ENCODE assay signal across 24 mouse cellular contexts in the genomic region with DNA sequence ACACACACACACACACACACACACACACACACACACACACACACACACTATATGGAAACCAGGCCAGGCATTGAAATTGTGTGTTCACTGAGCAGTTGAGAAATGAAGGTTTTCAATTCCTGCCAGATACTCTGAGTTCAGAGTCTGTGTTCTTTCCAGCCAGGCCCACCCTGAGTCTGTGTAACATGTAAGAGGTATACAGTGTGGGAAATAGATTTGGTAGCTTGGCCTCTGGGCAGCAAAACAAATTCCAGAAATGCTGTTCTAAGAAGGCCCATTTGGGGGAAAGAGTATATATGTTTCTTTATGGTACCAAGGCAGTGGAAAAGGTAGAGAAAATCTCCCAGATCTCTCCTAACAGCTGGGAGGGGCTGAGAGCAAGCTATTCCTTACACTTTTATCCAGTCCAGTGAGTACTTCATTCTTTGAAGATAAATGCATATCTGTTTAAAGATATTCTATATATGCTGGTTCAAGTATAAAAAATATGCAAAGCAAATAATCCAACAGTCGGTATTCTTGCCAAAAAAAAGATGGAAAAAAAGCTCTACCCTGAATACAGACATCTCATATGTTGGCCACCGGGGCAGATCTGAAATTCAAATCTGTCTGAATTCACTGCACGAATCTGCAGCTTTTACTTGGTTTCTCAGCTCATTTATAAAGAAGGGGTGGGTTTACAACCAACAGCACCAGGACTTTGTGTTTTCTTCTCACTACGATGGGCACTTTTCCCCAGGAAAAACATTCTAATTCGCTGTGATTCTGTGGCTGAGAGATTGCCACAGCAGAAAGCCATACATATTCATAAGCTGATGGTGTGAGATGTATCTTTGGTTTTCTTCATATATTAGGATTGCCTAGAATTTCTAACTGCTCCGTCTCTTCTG.
DNase-seq lines count a peak whose midpoint lies in the region; ATAC-seq lines count a peak whose summit lies in the region.
"Had no signal": no experiment of that assay in that cellular context is flagged by ENCODE, and none has a peak within 500 bp of the region (broad histone marks: within the 10 kb centered on the region; RNA-seq: fewer than 3 reads in every experiment).

No protein-coding gene starts in this region.

- ATAC-seq in forebrain, embryonic 13.5 days: peak; percentile 89; the same call in 1 of the 2 replicates
- ATAC-seq in forebrain, embryonic 11.5 days (replicated peaks; ENCODE audit: low FRiP score): no peak
- ATAC-seq: CD4-positive, CD25-positive, alpha-beta regulatory T cell, adult 4 months; Patski had no signal

- 71% methylated on average over 6 of the region's 6 CpGs for WGBS in forebrain, embryonic 13.5 days
- WGBS in forebrain, embryonic 11.5 days: 83% methylated on average over 6 of the region's 6 CpGs

- H3K9ac ChIP-seq in forebrain, embryonic 13.5 days: no peak overlapping the region
- H3K9ac ChIP-seq in forebrain, embryonic 11.5 days (ENCODE audit: low read length): no peak overlapping the region
- H3K9ac ChIP-seq: heart, embryonic 12.5 days; hindbrain, embryonic 13.5 days; liver, embryonic 13.5 days; lung, embryonic 15.5 days had no signal

- no peaks in the 10 kb centered on the region for H3K4me1 ChIP-seq in forebrain, embryonic 13.5 days
- H3K4me1 ChIP-seq in forebrain, embryonic 11.5 days (replicated peaks; ENCODE audit: control insufficient read depth, insufficient read depth, low read length): no peaks in the 10 kb centered on the region
- H3K4me1 ChIP-seq: hindbrain, embryonic 13.5 days; liver, embryonic 13.5 days; lung, embryonic 15.5 days had no signal

- H3K27ac ChIP-seq in forebrain, embryonic 13.5 days: no peak overlapping the region
- H3K27ac ChIP-seq in forebrain, embryonic 11.5 days (ENCODE audit: low read depth, low read length): no peak overlapping the region
- H3K27ac ChIP-seq: gastrocnemius, adult 2 months; hindbrain, embryonic 13.5 days; liver, embryonic 13.5 days; lung, embryonic 15.5 days had no signal

- no peaks in the 10 kb centered on the region for H3K9me3 ChIP-seq in forebrain, embryonic 13.5 days (replicated peaks)
- H3K9me3 ChIP-seq in forebrain, embryonic 11.5 days (ENCODE audit: control insufficient read depth, low read length): no peaks in the 10 kb centered on the region
- H3K9me3 ChIP-seq: heart, embryonic 12.5 days; hindbrain, embryonic 13.5 days; liver, embryonic 13.5 days; lung, embryonic 15.5 days had no signal

- no peak overlapping the region for H3K4me2 ChIP-seq in forebrain, embryonic 13.5 days
- no peak overlapping the region for H3K4me2 ChIP-seq in forebrain, embryonic 11.5 days (ENCODE audit: low read depth, low read length, severe bottlenecking)
- H3K4me2 ChIP-seq: heart, embryonic 12.5 days; hindbrain, embryonic 13.5 days; liver, embryonic 13.5 days; lung, embryonic 15.5 days had no signal

- no peak for DNase-seq in forebrain, embryonic 11.5 days (ENCODE audit: low spot score)
- peak; percentile 25 for DNase-seq in layer of hippocampus, adult 9-11 months
- no peak for DNase-seq in layer of hippocampus, postnatal 10 days (ENCODE audit: low spot score in 2 of 2)
- peak; percentile 41 to 71 for DNase-seq in right cerebral cortex, postnatal 10 days (ENCODE audit: low spot score in 2 of 2)
- no peak for DNase-seq in right cerebral cortex, postnatal 4 days
- no peak for DNase-seq in adipocyte (ENCODE audit: low spot score)
- DNase-seq: adrenal gland, postnatal 10 days; cerebellum, adult 18-20 months; cerebellum, postnatal 25 days; embryo, embryonic 11 days; gastrocnemius, adult 2 months; heart, postnatal 14 days; kidney, adult 9 months; kidney, postnatal 36 days; liver, embryonic 13.5 days; lung, postnatal 4 days; retina, postnatal 1 day; thymus, postnatal 25 days had no signal

- H3K36me3 ChIP-seq in forebrain, embryonic 13.5 days (ENCODE audit: poor library complexity, severe bottlenecking): no peaks in the 10 kb centered on the region
- no peaks in the 10 kb centered on the region for H3K36me3 ChIP-seq in forebrain, embryonic 11.5 days (ENCODE audit: control insufficient read depth, insufficient read depth, low read length)
- H3K36me3 ChIP-seq: heart, embryonic 12.5 days; hindbrain, embryonic 13.5 days; liver, embryonic 13.5 days; lung, embryonic 15.5 days had no signal

- no peaks in the 10 kb centered on the region for H3K27me3 ChIP-seq in forebrain, embryonic 13.5 days
- no peaks in the 10 kb centered on the region for H3K27me3 ChIP-seq in forebrain, embryonic 11.5 days (ENCODE audit: control insufficient read depth, insufficient read depth, low read length)
- H3K27me3 ChIP-seq: heart, embryonic 12.5 days; hindbrain, embryonic 13.5 days; liver, embryonic 13.5 days; lung, embryonic 15.5 days; Patski had no signal

- H3K4me3 ChIP-seq in forebrain, embryonic 13.5 days: no peak overlapping the region
- no peak overlapping the region for H3K4me3 ChIP-seq in forebrain, embryonic 11.5 days (ENCODE audit: low read depth, low read length)
- H3K4me3 ChIP-seq: gastrocnemius, adult 2 months; heart, embryonic 12.5 days; hindbrain, embryonic 13.5 days; liver, embryonic 13.5 days; lung, embryonic 15.5 days had no signal

Comparison
In these comparisons a context has a peak if more than half of its experiments do, and no peak if none do; other contexts are left out.
1. DNase-seq: peak in layer of hippocampus, adult 9-11 months (single experiment) and right cerebral cortex, postnatal 10 days (2 of 2); none in forebrain, embryonic 11.5 days (single experiment), layer of hippocampus, postnatal 10 days (0 of 2), right cerebral cortex, postnatal 4 days (single experiment) and adipocyte (single experiment).